Mouse (Mus musculus) frontal cortex, postnatal 14 days (tissue): ENCODE data around the gene Dock9.
A peak's percentile ranks its signal among the peaks of the same experiment; 100 is the strongest.

Source experiments
- DNase-seq, 2 experiments: peaks; one replicate each; pipeline ENCODE4 v3.0.0; 2022; ENCODE audit warnings: low spot score in 2 of 2

Gene Dock9

DNA sequence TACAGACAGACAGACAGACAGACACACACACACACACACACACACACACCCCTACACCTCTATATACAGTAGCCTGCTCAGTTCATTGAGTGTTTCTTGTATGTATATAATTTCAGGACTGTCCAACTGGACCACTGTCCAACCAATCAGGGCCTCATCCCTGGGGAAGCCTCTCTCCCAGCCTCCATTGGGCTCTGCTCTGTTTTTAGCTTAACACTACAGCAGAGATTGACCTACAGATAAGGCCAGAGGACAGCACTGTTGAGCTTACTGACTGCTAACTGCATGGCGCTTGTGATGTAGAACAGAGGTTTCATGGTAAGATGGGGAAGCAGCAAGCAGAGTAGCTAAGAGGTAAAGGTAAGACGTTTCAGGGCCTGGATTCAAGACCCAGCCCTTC, 5.7 kb downstream of the Dock9 start:
- DNase-seq, result no peak

DNA sequence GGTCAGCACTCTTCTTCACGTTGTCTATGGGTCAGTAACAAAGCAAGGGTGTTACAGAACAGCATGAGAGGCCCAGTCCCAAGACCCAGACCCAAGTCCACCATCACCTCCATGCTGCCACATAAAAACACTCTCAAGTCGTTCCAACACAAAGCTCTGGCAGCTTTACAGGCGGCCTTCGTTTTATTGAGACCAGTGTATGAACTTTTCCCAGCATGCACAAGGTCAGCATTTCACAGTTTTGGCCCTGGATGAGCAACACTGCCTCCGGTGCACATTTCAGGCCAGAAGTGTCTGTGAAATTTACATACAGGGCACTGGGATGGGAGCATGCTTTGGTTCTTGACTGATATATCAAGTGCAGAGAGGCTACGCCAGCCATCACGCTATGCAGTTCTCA, 6.5 kb downstream of the Dock9 start:
- no peak for DNase-seq

DNA sequence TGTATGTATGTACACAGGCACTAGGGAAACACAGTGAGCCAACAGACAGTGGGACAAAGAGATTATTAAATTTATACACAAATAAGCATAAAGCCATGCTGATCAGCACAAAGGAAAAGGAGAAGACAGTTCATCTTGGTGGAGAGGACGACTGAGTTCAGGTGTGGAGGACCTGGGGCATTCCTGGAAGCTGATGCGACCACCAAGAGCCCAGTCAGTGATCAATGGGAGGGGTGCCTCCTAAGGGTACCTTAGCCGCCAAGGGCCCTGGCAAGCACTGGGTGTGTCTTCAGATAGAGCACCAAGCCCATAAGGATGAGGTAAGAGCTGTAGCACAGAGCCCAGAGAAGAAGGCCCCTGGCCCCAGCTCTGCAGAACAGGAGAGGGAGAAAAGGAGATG, 8.4 kb downstream of the Dock9 start:
- DNase-seq, result no peak

DNA sequence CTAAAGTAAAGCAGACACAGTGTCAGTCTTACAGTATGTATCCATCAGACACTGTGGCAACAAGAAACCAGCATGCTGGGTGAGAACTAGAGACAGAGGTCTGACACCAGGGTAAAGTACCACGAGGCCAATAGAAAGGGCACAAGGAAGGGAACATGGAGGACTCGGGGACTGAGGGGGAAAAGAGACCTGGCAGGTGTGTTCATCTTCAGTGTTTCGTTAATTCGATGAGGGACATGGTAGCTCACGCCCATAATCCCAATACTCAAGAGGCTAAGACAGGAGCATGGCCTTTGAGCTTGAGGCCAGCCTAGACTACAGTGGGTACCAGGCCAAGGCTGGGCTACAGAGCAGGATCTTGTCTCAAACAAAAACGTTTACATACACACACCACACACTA, 9.2 kb downstream of the Dock9 start:
- DNase-seq, result no peak

DNA sequence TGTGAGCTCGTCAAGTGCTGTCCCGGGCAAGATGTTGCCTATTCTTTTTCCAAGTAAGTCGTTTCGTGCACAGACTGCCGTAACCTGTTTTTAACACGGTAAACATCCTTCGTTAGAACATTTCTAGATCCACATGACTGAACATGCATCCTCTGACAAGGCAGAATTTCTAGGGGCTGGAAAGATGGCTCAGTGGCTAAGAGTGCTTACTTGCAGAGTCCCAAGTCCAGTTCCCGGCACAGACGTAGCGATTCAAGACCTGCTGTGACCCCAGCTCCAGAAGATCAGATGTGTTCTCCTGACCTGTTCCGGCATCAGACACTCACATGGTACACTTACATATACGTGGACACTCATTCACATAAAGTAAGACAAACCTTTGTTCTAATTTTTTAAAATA, 10.2 kb downstream of the Dock9 start:
- no peak for DNase-seq

DNA sequence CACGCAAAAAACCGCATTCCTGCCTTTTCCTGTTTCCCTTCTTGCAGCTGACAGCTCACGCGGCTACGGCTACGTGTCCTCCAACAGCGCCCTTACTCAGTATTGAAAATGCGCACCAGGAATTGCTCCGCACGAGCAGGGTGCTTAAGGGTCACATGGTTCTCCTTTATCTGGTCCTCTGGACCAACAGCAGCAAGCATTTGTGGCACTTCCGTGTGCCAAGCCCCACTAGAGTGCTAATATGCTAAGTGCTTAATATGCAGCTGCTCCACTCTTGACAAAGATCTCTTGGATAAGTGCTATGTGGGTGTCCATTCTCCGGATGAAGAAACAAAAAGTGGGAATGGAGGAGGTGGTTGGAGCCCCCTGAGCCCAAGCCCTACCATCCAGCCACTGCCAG, 10.7 kb downstream of the Dock9 start:
- DNase-seq, result no peak

DNA sequence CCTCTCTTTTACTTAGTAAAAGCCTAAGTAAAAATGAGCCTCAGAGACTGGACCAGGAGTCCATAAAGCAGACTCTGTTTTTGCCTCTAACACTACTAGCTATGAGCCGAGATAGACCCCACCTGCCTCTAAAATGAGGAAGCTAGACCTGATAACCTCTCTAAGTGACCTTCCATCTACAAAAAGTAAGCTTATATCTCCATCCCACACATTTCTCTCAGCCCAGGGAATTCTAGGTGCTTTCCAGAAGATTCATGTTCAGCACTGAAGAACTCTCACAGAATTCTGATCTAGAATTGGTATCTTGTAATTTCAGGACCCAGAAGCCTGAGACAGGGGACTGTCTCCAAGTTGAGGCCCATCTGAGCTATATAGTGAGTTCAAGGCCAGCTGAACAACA, 12.2 kb downstream of the Dock9 start:
- no peak for DNase-seq

DNA sequence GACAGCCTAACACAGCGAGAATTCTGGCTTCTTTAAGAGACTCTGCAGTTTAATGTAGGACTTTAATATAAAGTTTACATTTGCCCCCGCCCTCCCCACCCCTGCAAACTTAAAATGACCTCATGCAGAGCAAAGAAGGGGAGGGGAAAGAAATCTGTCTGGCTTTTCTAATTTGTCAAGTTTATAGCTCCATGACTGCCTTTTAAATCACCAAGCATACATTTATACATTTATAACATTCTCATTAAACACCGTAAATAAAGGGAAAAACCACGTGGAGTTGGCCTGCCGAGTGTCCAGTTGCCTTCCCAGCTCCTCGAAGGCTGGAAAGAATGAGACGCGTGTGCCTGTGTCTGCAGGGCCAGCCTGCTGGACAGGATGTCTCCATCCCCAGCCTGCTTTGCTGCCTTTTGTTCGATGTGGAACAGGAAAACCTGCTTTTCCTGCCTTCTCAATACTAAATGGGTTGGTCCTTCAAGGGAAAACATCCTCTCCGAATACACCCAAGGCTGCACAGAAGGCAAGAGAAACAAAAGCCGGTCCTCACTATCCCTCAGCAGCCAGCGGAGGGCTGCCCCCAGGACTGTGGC, 16.6 kb downstream of the Dock9 start:
- no peak for DNase-seq

DNA sequence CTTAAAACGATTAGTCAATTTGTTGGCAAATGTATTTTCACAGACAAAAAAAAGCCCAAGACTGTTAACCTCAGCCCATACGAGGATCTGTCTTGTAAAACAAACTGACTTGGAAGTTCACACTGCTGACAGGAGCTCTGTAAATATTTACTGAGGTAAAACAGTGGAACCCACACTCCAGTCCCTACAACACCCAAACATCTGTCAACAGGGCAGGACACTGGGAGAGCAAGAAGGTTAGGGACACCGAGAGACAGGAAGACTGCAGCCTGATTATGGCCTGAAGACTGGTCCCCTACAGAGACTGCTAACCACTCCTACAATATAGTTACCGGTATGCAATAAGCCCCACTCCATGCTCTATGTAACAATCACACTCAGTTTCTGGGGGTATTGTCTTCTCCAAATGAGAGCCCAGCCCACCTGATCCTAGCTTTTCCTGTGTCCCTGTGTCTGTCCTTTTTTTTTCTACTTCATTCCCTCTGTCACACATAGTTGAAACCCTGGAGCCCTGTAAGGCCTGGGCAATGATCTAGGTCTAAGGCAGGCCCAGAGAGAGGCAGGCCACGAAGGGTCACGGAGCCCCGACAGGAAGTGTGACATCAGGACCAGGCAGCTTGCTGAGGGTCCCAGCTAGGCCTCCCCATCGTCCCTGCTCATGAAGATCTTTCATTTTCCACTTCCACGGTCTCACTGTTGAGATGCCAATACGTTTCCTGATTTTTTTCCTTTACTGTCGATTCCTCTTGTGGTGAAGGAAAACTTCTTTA, 17.3 kb downstream of the Dock9 start:
- DNase-seq, result no peak

DNA sequence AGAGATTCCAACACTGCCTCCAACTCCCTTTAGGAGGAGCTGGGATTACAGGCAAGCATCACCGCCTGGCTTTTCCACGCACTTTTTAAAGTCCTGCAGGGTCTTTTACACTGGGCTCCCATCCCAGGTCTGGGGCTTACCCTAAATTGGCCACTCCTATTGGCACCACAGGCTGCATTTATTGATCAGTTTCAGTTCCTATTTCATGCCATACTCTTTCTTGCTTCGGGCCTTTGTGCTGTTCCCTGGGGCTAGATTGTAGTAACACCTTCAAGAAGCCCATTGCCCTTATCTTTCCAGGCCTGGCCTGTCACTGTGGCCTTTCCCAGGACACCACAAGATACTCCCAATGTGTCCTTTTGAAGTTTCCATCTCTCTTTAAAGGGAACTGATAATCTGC, 18.0 kb downstream of the Dock9 start:
- no peak for DNase-seq

DNA sequence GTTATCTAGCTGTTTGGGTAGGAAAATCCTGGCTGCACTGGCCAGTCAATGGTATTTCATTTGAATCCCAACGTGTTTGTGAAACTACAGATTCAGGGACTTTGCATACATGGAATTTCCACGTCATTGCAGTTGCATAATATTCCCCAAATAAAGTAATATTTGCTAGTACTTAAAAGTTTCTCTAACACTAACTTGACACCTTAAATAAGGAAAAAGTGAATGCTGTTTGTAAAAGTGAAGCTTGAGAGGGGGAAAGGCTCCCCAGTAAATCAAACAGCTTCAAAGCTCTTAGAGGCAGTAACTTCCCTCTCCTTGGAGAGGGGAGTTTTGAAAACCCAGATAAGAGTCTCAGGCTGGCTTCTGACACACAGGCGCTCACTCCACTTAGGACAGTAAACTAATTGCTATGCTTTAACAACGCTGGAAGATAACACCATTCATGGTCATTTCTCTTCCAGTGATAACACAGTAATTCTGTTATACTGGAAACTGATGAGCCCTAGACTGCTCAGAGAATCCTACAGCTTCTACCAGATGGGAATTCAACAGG, 20.3 kb downstream of the Dock9 start:
- no peak for DNase-seq

DNA sequence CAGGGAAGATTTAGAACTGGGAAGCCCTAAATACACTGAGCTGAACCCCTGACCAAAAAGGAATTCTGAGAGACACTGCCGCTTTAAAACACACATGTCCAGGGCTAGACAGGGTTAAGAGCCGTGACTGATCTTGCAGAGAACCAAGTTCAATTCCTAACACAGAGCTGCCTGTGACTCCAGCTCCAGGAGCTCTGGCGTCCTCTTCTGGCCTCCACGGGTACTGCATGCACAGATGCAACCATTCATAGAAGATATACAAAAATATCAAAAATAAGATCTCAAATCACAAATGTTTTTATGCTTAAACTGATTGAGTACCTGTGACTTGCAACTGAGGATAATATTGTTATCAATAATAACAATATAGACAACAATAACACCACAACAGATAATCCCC, 20.9 kb downstream of the Dock9 start:
- DNase-seq, result no peak

DNA sequence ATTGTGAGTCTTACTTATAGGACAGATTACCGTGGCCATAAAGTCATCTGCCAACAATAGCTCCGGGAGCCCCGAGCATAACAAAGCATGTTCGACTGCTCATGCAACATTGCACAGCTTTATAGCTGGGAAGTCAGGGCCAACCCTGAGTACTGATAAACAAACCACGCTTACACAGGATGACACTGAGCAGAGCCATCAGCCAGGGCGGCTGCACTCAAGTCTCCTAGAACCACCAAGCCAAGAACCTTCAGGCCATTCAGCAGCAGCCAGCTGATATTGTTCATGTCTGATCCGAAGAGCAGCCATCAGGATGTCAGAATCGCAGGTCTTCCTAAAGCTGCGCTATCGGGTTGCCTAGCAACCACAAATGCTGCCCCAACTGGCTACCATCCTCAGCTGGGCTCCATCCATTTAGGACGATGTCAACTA, 35.6 kb downstream of the Dock9 start:
- no peak for DNase-seq

DNA sequence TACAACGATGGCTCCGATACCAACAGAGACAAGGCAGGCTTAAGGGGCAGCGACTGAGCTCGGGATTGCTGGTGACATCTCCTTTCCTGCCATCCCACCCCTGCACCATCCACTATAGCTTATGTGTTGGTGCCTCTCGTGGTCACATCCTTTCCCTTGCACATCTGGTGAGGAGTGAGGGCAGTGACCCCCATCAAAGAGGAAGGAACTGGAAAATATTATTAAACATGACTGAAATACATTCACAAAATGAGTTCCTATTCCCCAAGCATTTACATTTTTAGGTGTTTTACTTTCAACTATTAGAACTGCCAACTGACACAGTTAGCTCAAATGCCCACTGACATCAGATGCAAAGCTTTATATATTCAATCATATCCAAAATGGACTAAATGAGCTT, 37.2 kb downstream of the Dock9 start:
- DNase-seq, result no peak

DNA sequence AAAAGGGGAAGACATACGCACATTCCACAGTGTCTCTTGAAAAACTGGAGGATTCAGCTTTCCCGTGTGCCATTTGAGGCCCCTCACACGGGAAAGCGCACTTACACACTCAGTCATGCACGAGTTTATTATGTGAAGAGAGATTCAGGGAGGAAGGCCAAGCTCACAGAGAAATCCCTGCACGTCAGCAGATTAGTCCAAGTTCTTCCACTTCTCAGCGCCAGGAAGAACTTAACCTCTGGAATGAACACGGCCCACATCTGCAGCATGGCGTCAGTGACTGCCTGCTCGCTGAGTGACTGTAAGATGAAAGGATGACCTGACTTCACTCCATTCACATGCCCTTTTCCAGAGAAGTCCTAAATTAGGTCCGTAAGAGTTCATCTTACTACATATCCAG, 43.5 kb downstream of the Dock9 start:
- DNase-seq, result no peak

DNA sequence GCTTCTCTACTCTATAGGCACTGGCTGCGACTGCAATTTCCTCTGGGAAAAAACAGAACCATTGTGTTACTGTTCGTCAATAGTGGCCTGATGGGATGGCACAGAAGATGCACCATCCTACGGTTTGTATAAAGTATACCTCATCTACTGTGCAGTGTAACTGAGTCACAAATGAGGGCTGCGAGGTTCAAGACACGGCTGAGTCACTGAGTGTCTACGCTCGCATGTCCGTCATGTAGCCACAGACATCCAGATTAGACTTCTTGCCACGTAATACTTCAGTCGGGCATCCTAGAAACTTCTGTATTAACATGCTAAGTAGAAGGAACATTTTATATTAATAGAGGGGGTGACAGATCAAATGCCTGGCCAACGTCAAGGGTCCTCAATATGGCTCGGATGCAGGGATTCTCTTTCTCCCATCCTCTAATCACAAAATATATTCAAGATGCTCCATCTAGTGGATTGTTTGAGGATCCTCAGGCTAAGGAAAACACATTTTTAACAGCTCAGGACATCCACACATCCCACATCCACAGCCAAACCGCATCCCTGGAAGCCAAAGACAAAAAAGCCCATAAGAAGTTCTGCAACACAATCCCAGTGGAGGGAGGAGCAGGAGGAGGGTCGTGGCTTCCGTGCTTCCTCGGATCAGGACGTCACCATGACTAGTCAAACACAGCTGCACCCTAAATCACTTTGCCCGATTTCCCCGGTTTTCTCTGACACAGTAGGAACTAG, 44.8 kb downstream of the Dock9 start:
- no peak for DNase-seq

DNA sequence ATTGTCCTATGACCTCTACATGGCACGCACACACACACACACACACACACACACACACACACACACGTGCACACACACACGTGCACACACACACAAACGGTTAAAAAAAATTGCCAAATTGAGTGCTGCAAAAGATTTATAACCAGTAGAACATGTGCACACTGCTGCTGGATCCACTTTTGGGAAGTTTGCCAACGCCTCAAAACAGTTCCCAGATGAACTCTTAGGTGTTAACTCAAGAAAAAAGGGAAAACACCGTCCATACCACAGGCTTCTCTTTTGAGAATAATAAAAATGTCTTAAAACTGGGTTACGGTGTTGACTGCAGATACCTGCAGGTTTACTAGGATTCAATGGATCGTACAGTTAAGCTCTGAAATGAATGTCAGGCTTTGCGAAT, 48.0 kb downstream of the Dock9 start:
- DNase-seq, result no peak

DNA sequence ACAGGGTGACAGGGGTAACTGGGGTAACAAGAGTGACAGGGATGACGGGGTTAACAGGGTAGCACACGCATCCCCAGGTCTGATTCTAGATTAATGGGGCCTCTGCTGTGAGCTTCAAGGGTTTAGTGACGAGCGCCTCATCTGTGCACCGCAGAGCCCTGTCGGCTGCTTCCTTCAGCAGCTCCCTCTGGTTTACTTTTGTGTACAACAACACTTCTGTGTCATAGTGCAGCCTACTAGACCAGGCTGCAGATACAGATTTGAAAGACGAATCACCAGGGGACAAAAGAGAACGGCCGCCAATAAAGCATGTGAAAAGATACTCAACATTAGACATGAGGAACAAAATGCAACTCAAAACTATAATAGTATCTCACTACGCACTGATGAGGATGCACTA, 48.6 kb downstream of the Dock9 start:
- DNase-seq, result no peak

DNA sequence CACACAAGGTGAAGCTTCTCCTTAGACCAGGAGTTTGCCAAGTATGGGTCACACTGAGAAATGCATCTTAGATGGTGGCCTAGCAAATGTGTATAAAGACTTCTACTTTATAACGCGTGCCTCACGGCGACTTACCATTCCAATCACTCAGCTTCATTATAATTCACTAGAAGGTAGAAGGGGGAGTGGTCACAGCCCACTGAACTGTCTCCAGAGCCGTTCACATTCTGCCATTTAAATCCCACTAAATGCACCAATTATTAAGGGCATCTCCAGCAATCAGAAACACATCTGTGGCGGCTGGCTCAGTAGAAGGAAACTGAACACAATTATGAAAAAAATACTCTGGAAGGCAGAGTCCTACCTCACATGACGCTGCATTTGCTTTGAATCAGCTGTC, 50.3 kb downstream of the Dock9 start:
- no peak for DNase-seq

DNA sequence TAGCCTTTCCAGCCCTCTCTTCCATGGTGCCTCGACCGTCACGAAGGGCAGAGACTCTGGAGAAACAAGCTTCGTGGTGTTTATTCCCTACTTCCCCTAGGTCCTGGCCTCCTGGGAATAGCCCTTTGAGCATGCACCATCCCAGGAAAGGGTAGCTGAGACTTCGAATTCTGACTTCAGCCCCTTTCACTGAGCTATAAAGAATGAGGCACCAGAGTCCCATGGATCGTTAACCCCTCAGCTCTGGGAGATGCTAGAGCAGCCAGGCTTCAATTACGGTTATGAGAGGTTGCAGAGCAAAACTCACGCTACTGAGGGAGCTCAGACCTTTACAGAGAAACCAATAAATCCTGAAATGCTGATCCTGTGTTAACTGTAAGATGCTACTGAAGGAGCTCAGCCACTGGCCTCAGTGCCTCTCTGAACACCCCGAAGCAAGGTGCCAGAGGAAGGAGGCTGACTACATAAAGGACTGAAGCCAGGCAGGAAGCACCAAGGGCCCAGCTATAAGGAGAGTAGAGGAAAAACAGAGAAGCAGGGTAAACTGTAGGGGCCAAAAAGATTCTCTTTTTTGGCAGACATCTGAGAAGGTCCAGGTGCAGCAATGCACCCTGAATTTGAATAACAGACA, 53.7 kb downstream of the Dock9 start:
- DNase-seq, result no peak

DNA sequence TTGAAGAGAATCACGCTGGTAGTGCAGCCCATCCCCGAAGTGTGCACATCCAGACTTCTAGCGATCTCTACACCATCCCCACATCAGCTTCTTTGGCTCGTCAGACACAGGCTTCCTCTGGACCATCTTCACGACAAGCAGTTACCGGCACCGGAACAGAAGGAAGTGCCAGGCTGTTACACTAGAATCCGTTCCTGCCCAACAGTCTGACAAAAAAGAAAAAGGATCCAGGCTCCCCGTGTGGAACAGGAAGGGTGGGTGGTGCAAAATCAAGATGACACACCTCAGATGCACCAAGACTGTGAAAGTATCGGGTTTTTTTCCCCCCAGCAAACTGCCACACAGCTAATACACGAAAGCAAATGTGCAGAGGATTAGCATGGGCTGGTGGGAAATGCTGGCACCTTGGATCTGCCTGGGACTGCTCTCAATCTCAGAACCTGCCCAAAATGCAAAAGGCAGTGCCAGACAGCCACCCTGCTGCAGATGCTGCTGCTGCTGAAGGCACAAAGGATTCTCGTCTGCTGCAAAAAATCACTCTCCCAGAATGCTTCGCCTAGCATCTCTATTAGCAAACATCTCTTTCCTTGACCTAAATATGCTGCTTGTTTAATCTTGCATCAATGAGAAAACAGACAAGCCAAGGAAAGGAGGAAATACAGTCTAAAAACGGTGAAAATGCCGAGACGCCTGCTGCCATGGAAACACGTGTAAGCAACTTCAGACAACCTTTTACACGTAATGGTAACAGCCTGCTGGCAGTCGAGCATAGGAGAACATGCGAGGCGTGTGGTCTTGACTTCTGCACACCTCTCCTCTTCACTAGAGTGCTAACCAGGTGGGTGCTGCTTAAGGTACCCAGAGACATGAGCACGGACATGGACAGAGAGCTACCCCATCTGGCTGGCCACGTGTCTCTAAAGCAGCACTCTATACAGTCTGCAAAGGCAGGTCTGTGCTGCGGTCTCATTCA, 58.9 kb downstream of the Dock9 start:
- DNase-seq, result peak; percentile 49 to 51
